Comparison of ENCODE assay signal across 7 mouse cellular contexts in genomic region chr1:20819771-20820605, GRCm38 (mm10). TPM values are rescaled to one million over a fixed set of nuclear protein-coding genes. Genes with fewer than 3 reads are reported as not detected.
DNase-seq lines count a peak whose midpoint lies in the region; ATAC-seq lines count a peak whose summit lies in the region.

Gene Mcm3, minus strand, starts transcription at chr1:20820312.

- peak within 1 kb of the TSS; percentile 83 for H3K4me3 ChIP-seq in embryonic facial prominence, embryonic 11.5 days (ENCODE audit: low read depth, low read length)
- peak within 1 kb of the TSS; percentile 81 for H3K4me3 ChIP-seq in limb, embryonic 10.5 days
- peak within 1 kb of the TSS; percentile 68 for H3K4me3 ChIP-seq in midbrain, embryonic 13.5 days (replicated peaks)

- H3K9ac ChIP-seq in embryonic facial prominence, embryonic 11.5 days (replicated peaks; ENCODE audit: low read length), result peak within 1 kb of the TSS; percentile 88
- peak within 1 kb of the TSS; percentile 61 for H3K9ac ChIP-seq in midbrain, embryonic 13.5 days (replicated peaks)

- no peaks in the 10 kb centered on the region for H3K9me3 ChIP-seq in embryonic facial prominence, embryonic 11.5 days (replicated peaks; ENCODE audit: control insufficient read depth, low read length)
- H3K9me3 ChIP-seq in limb, embryonic 10.5 days (replicated peaks), result no peaks in the 10 kb centered on the region
- no peaks in the 10 kb centered on the region for H3K9me3 ChIP-seq in midbrain, embryonic 13.5 days

- H3K27ac ChIP-seq in embryonic facial prominence, embryonic 11.5 days (replicated peaks; ENCODE audit: low read depth, low read length), result no peak within 1 kb of the TSS; the same call in 1 of the 2 replicates
- peak within 1 kb of the TSS; percentile 94 for H3K27ac ChIP-seq in limb, embryonic 10.5 days
- H3K27ac ChIP-seq in midbrain, embryonic 13.5 days, result no peak within 1 kb of the TSS

- H3K27me3 ChIP-seq in embryonic facial prominence, embryonic 11.5 days (ENCODE audit: control insufficient read depth, insufficient read depth, low read length), result no peaks in the 10 kb centered on the region
- H3K27me3 ChIP-seq in limb, embryonic 10.5 days (ENCODE audit: low read depth, poor library complexity, severe bottlenecking), result no peaks in the 10 kb centered on the region
- H3K27me3 ChIP-seq in midbrain, embryonic 13.5 days, result no peaks in the 10 kb centered on the region

- H3K4me2 ChIP-seq in embryonic facial prominence, embryonic 11.5 days (ENCODE audit: low read depth, low read length), result peak within 1 kb of the TSS; percentile 53
- H3K4me2 ChIP-seq in midbrain, embryonic 13.5 days (replicated peaks), result peak within 1 kb of the TSS; percentile 85

- peak; percentile 93 for DNase-seq in adrenal gland, postnatal 14 days
- DNase-seq in embryonic facial prominence, embryonic 11.5 days (ENCODE audit: low spot score), result peak; percentile 98
- DNase-seq in kidney, adult 11 months, result peak; percentile 95
- DNase-seq in limb, embryonic 10.5 days (ENCODE audit: low spot score), result peak; percentile 94
- DNase-seq in spleen, adult 12 weeks (ENCODE audit: low spot score), result peak; percentile 77

- H3K4me1 ChIP-seq in embryonic facial prominence, embryonic 11.5 days (ENCODE audit: control insufficient read depth, insufficient read depth, low read length), result no peaks in the 10 kb centered on the region
- H3K4me1 ChIP-seq in limb, embryonic 10.5 days, result peaks cover 8% of the 10 kb centered on the region; the same call in 1 of the 2 replicates
- peaks cover 17% of the 10 kb centered on the region for H3K4me1 ChIP-seq in midbrain, embryonic 13.5 days (replicated peaks)

- ATAC-seq in embryonic facial prominence, embryonic 11.5 days (replicated peaks; ENCODE audit: insufficient number of reproducible peaks, low FRiP score, low TSS enrichment, low read depth), result peak; percentile 98
- ATAC-seq in granulocyte monocyte progenitor cell, adult 5-6 weeks (replicated peaks; ENCODE audit: poor library complexity, severe bottlenecking), result peak; percentile 95
- peak; percentile 100 for ATAC-seq in midbrain, embryonic 13.5 days

- peaks cover 11% of the 10 kb centered on the region for H3K36me3 ChIP-seq in embryonic facial prominence, embryonic 11.5 days (replicated peaks; ENCODE audit: control insufficient read depth, insufficient read depth, low read depth, low read length)
- H3K36me3 ChIP-seq in limb, embryonic 10.5 days, result peaks cover 34% of the 10 kb centered on the region
- H3K36me3 ChIP-seq in midbrain, embryonic 13.5 days, result peaks cover 14% of the 10 kb centered on the region

- WGBS in embryonic facial prominence, embryonic 11.5 days, result under 1% methylated on average over 52 of the region's 52 CpGs
- under 1% methylated on average over 52 of the region's 52 CpGs for WGBS in limb, embryonic 10.5 days
- WGBS in midbrain, embryonic 13.5 days, result under 1% methylated on average over 52 of the region's 52 CpGs

RNA-seq across cellular contexts. Expression of gene Mcm3, which starts in this region (rescaled TPM):
- total RNA-seq in adrenal gland, postnatal 14 days (2021), result 35.1 and 41.6 TPM in 2 replicates
- polyA plus RNA-seq in embryonic facial prominence, embryonic 11.5 days (2014; fragmentation: Nextera tagmentation; extraction: Ambion mirVana), result 219 TPM in 2 replicates
- total RNA-seq in granulocyte monocyte progenitor cell, adult 5-6 weeks (2014; fragmentation: Nextera tagmentation), result 499 and 569 TPM in 2 replicates
- 251 and 264 TPM in 2 replicates for total RNA-seq in granulocyte monocyte progenitor cell, adult 5-6 weeks (2017)
- polyA plus RNA-seq in limb, embryonic 10.5 days (2016; fragmentation: Nextera tagmentation; extraction: Ambion mirVana), result 282 and 290 TPM in 2 replicates
- polyA plus RNA-seq in midbrain, embryonic 13.5 days (2015; fragmentation: Nextera tagmentation; extraction: Ambion mirVana), result 48.1 and 50.9 TPM in 2 replicates
